Mouse (Mus musculus) forebrain, embryonic 10.5 days (tissue): ENCODE measurements around the gene Dlg2. TPM values are rescaled to one million over a fixed set of nuclear protein-coding genes. Genes with fewer than 3 reads are reported as not detected.

ENCODE experiments used
- DNase-seq: peaks from one replicate; pipeline ENCODE4 v3.0.0-alpha.2; 2017; ENCODE audit warnings: low spot score; ENCODE audit errors: extremely low spot score
- H3K27ac ChIP-seq: fragments of 300-500 bp; sonication (generic); 2 replicates; pipeline ENCODE4 v1.5.1; 2016; ENCODE audit warnings: mild to moderate bottlenecking
- H3K27me3 ChIP-seq: fragments of 300-500 bp; sonication (generic); 2 replicates; pipeline ENCODE4 v1.6.1; 2016; ENCODE audit warnings: mild to moderate bottlenecking; ENCODE audit not compliant: poor library complexity, severe bottlenecking
- H3K36me3 ChIP-seq: fragments of 300-500 bp; sonication (generic); replicated peaks from 2 replicates; pipeline ENCODE4 v1.6.1; 2016; ENCODE audit warnings: mild to moderate bottlenecking, moderate library complexity
- H3K4me1 ChIP-seq: fragments of 300-500 bp; sonication (generic); 2 replicates; pipeline ENCODE4 v1.6.1; 2016
- H3K4me3 ChIP-seq: fragments of 300-500 bp; sonication (generic); 2 replicates; pipeline ENCODE4 v1.5.1; 2016; ENCODE audit warnings: mild to moderate bottlenecking, moderate library complexity
- H3K9me3 ChIP-seq: fragments of 300-500 bp; sonication (generic); 2 replicates; pipeline ENCODE4 v1.6.1; 2016; ENCODE audit warnings: mild to moderate bottlenecking, moderate library complexity
- WGBS: fragments of 180-500 bp; shearing (Covaris S2); methylation state at CpG from one replicate; pipeline ENCODE4 v1.1.7; 2016; 5-methylcytosine and 5-hydroxymethylcytosine counted together
- polyA plus RNA-seq: library from polyadenylated mRNA; unstranded; fragments of >200 nt; fragmentation: Nextera tagmentation; extraction: Ambion mirVana; gene quantifications from 2 replicates; pipeline ENCODE4 v1.2.1, GENCODE M21; 2016

Dlg2 gene
- polyA plus RNA-seq, 1 experiment from 2014 or later = 0.95 TPM

DNA sequence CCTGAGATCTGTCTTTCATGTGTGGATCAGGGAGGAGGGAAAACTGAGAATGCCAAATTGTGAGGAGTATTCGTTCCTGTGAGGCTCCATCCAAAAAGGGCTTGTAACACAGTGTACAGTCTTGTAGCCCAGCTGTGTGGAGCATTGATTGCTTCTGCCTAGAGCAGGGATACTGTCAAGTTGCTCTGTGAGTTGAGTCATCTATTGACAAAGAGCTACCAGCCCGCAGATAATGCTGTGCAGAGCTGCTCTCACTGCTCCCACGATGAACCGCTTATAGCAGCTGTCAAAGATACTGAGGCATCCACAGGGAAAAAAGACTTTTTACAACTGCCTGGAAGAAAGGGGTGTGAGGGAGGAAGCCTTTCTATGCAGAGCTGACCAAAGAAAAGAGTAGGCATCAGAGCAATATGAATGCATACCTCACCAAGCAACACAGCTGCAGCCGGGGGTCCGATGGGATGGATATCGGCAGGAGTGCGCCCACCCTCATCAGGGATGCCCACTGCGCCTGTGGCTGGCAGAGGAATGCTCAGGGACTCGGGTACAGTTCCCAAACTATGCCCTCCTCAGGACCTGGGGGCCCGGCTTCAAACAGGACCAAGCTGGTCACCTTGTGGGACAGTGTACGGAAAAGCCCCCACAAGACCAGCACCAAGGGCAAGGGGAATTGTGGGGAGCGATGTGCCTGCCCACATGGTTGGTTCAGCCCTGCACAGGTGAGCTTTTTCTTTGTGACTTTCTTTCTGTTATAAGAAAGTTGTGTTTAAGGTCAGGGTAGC, 1196.0 kb downstream of the Dlg2 start:
- Histone ChIP-seq H3K27ac (no peak overlapping the region), H3K36me3 (no peaks in the 10 kb centered on the region), H3K9me3 (no peaks in the 10 kb centered on the region), H3K4me1 (no peaks in the 10 kb centered on the region), H3K27me3 (no peaks in the 10 kb centered on the region), H3K4me3 (no peak overlapping the region)
- 84% methylated on average over 13 of the region's 13 CpGs for WGBS
- DNase-seq = no peak

DNA sequence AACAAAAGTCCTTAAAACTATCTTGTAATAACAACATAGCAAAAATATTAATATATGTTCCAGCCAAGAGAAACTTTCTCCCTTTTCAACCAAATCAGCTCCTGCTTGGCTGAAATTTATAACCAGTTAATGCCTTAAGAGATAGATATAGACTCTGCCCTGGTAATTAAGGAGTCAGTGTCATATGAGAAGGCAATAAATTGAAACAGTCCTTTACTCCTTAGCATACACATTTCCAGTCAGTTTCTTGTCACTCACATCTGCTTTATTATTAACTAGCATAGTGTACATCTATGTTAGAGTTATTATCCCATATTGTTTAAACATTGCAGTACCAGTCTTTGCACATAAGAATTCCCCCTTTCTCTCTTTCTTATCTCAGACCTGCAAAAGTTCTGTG, 1197.9 kb downstream of the Dlg2 start:
- Histone ChIP-seq H3K36me3 (no peaks in the 10 kb centered on the region), H3K27ac (no peak overlapping the region), H3K4me3 (no peak overlapping the region), H3K9me3 (no peaks in the 10 kb centered on the region), H3K27me3 (no peaks in the 10 kb centered on the region), H3K4me1 (no peaks in the 10 kb centered on the region)
- DNase-seq = no peak

DNA sequence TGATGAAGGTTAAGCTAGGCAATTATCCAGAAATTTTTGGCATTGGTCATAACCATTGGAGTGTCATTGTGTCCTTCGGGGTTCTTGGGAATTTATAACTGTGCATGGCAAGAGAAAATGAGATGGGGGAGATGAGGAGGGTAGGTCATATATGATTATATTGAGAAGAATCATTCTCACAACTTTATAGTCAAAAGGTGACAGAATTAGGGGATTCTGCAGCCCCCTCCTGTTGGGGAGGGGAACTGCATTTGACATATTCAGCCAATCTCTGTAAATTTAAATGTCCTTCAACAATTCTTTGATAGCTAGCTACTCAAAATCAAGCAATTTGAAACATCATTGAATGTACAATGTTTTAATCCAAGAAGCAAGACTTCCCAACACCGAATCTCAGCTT, 1201.5 kb downstream of the Dlg2 start:
- Histone ChIP-seq H3K4me3 (no peak overlapping the region), H3K36me3 (no peaks in the 10 kb centered on the region), H3K9me3 (no peaks in the 10 kb centered on the region), H3K27ac (no peak overlapping the region), H3K4me1 (no peaks in the 10 kb centered on the region), H3K27me3 (no peaks in the 10 kb centered on the region)
- DNase-seq = no peak
- 67% methylated on average over 2 of the region's 2 CpGs for WGBS

DNA sequence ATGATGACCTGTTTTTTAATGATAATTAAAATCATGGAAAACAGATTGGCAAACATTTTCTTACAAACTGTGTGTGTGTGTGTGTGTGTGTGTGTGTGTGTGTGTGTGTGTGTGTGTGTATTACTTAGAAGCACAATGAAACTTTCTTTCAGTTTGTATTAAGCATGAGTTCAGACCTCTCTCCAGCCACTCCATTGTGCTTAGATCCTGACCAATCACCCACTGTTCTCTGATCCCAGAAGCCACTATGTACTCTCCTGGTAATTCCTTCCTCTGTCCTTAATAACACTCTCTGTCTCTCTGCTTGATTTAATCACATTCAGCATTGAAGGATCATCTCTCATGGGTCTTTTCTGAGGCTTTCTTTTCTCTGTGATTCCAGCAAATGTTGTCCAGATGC, 1211.5 kb downstream of the Dlg2 start:
- Histone ChIP-seq H3K27ac (no peak overlapping the region), H3K36me3 (no peaks in the 10 kb centered on the region), H3K4me1 (peaks cover 11% of the 10 kb centered on the region), H3K9me3 (no peaks in the 10 kb centered on the region), H3K4me3 (no peak overlapping the region), H3K27me3 (no peaks in the 10 kb centered on the region)
- DNase-seq = no peak

DNA sequence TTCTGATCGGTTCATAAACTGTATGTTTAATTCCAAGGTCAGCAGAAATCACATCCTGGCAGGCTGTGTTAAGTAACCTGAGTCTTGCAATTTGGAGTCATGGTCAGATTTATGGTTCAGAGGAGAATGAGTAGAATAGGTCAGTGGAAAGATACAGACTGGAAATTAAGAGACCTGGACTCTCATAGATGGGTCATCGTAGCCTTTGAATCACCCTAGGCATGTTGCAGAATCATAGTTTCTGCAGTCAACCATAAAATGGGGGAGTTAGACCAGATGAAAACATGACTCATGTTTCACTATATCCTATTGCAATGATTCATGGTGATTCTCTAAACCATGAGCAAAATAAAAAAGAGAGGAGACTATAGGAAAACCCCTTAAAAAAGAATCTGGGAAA, 1213.4 kb downstream of the Dlg2 start:
- no peaks in the 10 kb centered on the region for H3K36me3 ChIP-seq
- 89% methylated on average over 2 of the region's 2 CpGs for WGBS
- H3K9me3 ChIP-seq = no peaks in the 10 kb centered on the region
- no peak for DNase-seq
- H3K4me1 ChIP-seq = peaks cover 11% of the 10 kb centered on the region
- H3K4me3 ChIP-seq = no peak overlapping the region
- H3K27ac ChIP-seq = no peak overlapping the region
- H3K27me3 ChIP-seq = no peaks in the 10 kb centered on the region

DNA sequence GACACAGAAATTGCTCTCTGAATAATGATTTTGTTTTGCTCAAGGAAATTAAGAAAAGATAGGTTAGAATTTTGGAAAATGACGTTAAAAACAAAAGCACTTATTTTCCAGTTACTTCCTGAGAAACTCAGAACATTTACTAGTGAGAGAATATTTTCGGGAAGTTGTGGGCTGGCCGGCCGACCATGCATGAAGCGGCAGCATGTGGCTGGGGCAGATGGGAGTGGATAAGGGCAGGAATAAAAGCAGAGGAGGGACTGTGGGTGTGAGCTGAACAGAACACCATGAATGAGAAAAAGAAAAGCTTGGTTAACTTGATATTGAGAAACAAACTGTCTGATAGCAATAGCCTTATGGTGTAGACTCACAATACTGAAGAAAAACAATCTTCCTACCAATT, 1233.4 kb downstream of the Dlg2 start:
- H3K27ac ChIP-seq = no peak overlapping the region
- DNase-seq = no peak
- H3K27me3 ChIP-seq = no peaks in the 10 kb centered on the region
- WGBS = 78% methylated on average over 5 of the region's 5 CpGs
- H3K4me3 ChIP-seq = no peak overlapping the region
- no peaks in the 10 kb centered on the region for H3K4me1 ChIP-seq
- no peaks in the 10 kb centered on the region for H3K36me3 ChIP-seq
- no peaks in the 10 kb centered on the region for H3K9me3 ChIP-seq

DNA sequence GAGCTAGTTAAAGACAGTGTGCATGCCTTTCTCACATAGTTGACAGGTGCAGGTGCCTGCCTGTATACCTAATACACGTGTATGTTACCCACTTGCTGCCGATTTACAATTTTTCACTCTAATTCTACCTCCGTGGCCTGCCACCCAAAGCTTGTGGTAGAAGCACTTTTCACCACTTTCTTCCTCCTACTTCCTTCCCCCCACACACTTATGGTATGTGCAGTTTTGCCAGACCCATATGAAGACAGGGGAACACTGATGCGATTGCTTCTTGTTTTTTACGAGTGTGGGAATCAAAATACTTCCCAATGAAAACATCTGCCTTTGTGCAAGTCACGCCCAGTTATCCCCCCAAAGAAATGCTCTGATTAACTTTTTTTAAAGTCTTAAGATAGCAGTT, 1234.7 kb downstream of the Dlg2 start:
- H3K4me3 ChIP-seq = no peak overlapping the region
- H3K27ac ChIP-seq = no peak overlapping the region
- WGBS = 86% methylated on average over 6 of the region's 6 CpGs
- H3K27me3 ChIP-seq = no peaks in the 10 kb centered on the region
- no peaks in the 10 kb centered on the region for H3K9me3 ChIP-seq
- DNase-seq = no peak
- no peaks in the 10 kb centered on the region for H3K4me1 ChIP-seq
- no peaks in the 10 kb centered on the region for H3K36me3 ChIP-seq

DNA sequence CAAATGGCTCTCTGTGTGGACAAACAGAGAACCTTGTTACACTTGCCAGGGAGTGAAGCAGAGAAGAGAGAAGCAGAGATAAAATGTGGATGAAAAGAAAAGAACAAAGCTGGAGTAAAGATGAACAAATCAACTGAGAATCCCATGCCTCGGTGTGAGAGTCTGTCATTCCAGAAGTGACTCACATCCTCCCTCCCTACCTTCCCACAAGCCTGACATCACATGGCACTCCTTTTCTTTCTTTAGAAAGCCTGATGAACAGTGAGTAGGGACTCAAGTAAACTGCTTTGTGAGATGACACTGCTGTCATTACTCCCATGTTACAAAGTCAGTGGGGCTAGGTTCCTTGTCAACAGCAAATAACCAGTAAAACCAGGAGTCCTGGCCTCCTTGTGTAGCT, 1239.3 kb downstream of the Dlg2 start:
- H3K9me3 ChIP-seq = no peaks in the 10 kb centered on the region
- no peak overlapping the region for H3K27ac ChIP-seq
- 93% methylated on average over 1 of the region's 1 CpGs for WGBS
- DNase-seq = no peak
- H3K27me3 ChIP-seq = no peaks in the 10 kb centered on the region
- no peaks in the 10 kb centered on the region for H3K36me3 ChIP-seq
- H3K4me3 ChIP-seq = no peak overlapping the region
- H3K4me1 ChIP-seq = no peaks in the 10 kb centered on the region

DNA sequence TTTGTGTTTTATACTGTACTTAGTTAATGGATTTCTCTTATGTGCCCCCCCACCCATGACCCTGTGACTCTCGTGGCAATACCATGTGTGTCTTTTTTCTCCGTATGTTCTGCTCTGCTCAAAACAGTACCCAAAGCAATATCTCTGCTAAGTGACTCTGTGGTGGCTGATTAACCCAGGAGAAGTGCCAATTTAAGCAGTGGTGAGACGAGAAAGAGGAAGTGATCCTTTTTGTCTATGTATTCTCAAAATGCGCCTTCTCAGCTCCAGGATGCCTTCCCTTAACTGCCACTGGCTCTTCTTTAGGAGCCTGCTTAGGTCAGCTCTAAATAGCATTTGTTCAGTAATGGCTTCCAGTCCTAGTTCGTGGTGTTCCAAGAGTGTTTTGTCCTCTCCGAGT, 1240.2 kb downstream of the Dlg2 start:
- no peak overlapping the region for H3K27ac ChIP-seq
- no peaks in the 10 kb centered on the region for H3K27me3 ChIP-seq
- no peak overlapping the region for H3K4me3 ChIP-seq
- H3K4me1 ChIP-seq = no peaks in the 10 kb centered on the region
- H3K36me3 ChIP-seq = no peaks in the 10 kb centered on the region
- no peaks in the 10 kb centered on the region for H3K9me3 ChIP-seq
- no peak for DNase-seq
- WGBS = 86% methylated on average over 6 of the region's 6 CpGs

DNA sequence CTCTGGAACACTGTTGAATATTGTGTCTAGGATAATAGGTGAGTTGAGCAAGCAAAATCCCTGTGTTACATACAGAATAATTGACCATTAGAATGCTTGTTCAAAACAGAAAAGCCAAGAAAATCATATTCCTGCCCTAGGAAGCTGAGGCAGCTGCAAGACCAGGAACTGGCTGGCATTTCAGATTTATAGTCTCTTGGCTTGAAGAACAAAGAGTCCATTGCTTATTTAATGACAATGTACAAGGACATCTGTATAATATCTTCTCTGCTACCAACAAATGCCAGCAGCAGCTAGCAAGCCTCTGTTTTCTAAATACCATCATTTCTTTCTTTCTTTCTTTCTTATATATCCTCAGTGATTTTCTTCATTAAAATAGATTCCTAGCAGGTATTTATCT, 1243.8 kb downstream of the Dlg2 start:
- no peaks in the 10 kb centered on the region for H3K9me3 ChIP-seq
- H3K27ac ChIP-seq = no peak overlapping the region
- H3K4me3 ChIP-seq = no peak overlapping the region
- DNase-seq = no peak
- H3K4me1 ChIP-seq = no peaks in the 10 kb centered on the region
- H3K36me3 ChIP-seq = no peaks in the 10 kb centered on the region
- H3K27me3 ChIP-seq = no peaks in the 10 kb centered on the region

DNA sequence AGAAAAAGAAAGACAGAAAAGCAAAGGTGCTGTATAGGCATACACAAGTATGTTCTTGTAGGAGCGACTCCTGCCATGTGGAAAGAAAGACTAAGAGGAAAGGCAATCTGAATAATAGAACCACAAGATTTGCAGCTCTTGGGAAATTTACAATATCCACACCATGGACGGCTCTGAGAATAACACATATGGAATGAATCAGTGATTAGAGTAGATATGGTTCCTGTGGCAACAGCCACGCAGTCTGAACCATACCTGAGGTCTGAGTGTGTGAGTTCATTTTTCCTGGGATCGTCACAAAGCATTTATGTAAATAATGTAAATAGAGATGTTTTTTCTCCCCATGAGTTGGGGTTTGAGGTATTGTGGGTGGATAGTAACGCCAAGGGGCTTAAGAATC, 1247.9 kb downstream of the Dlg2 start:
- no peak overlapping the region for H3K4me3 ChIP-seq
- H3K9me3 ChIP-seq = no peaks in the 10 kb centered on the region
- H3K27me3 ChIP-seq = no peaks in the 10 kb centered on the region
- no peak for DNase-seq
- no peaks in the 10 kb centered on the region for H3K4me1 ChIP-seq
- 86% methylated on average over 5 of the region's 5 CpGs for WGBS
- H3K27ac ChIP-seq = no peak overlapping the region
- no peaks in the 10 kb centered on the region for H3K36me3 ChIP-seq

DNA sequence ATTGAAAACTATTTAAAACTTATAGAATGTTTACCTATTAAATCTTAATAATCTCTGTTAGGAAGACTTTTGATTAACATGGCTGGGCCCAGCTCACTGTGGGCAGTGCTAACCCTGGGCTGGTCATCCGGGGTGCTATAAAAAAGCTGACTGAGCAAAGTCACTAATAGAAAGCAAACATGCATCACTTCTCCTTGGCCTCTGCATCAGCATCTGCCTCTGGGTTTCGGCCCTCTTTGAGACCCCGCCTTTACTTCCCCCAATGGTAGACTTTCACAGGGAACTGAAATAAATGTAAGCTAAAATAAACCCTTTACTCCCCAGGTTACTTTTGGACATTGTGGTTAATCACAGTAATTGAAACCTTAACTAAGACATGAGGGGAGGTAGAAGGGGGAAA, 1264.3 kb downstream of the Dlg2 start:
- whole genome bisulfite sequencing = 86% methylated on average over 3 of the region's 3 CpGs
- Histone ChIP-seq H3K4me1 (no peaks in the 10 kb centered on the region), H3K27me3 (no peaks in the 10 kb centered on the region), H3K9me3 (no peaks in the 10 kb centered on the region), H3K4me3 (no peak overlapping the region), H3K27ac (no peak overlapping the region), H3K36me3 (no peaks in the 10 kb centered on the region)
- DNase-seq = no peak

DNA sequence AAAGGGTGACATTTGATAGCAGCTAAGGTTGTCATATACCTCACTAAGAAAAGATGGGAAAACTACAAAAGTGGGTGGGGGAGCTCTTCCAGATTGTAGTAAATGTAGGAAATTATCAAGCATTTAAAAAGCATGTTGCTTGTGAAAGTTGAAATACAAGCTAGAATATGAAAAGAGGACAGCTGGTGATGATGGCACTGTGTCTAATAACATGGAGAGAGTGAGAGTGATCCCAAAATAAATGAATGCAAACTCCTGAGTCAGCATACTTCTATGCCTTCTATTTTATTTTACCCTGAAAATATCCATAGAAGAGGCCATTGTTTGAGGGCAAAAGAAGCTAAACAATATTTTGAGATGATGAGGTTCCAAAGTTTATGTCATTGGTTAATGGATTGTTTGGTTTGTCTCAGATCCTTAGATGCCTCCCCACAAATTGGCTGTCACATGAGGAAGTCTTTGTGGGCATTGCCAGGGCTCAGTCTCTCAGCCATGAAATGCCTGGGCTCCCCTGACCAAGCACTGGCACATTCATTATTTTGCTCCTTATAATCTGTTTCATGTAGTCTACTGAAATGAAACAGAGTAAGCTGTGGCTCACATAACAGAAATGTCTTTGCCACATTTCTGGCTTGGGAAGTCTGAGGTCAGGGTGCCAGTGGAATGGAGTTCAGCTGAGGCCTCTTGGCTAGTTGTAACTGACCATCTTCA, 1276.8 kb downstream of the Dlg2 start:
- Histone ChIP-seq H3K9me3 (no peaks in the 10 kb centered on the region), H3K4me1 (no peaks in the 10 kb centered on the region), H3K36me3 (no peaks in the 10 kb centered on the region), H3K4me3 (no peak overlapping the region), H3K27ac (no peak overlapping the region), H3K27me3 (no peaks in the 10 kb centered on the region)
- DNase-seq = no peak

DNA sequence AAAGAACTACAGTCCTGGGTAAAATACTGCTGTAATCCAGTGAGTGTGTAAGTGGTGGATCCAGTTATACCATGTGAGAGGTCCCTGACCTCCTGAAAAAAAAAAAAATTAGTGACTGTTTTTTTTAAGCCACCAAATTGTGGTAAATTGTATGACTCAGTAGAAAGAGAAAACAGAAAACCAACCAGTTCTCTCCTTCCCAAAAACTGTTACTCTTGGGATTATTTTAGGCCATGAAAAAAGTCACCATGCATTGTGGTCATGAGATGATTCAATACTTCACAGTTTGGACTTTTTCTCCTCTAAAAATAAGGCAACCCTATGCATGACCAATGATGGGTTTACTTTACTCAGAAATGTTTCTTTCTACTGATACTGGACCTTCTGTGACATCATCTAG, 1291.2 kb downstream of the Dlg2 start:
- Histone ChIP-seq H3K27ac (no peak overlapping the region), H3K27me3 (no peaks in the 10 kb centered on the region), H3K4me3 (no peak overlapping the region), H3K9me3 (no peaks in the 10 kb centered on the region), H3K36me3 (no peaks in the 10 kb centered on the region), H3K4me1 (no peaks in the 10 kb centered on the region)
- DNase-seq = no peak
